Mouse (Mus musculus) megakaryocyte-erythroid progenitor cell, adult 5-6 weeks (primary cell): ENCODE measurements around the gene Atl3. TPM values are rescaled to one million over a fixed set of nuclear protein-coding genes. Genes with fewer than 3 reads are reported as not detected.

Experiments
- ATAC-seq: replicated peaks from 2 replicates; pipeline ENCODE4 v1.8.0; 2016; ENCODE audit warnings: mild to moderate bottlenecking, inconsistent platforms; ENCODE audit not compliant: severe bottlenecking, poor library complexity, low FRiP score, low TSS enrichment
- total RNA-seq, 2 experiments: library from RNA; stranded (forward) in 1 of 2; stranded (reverse) in 1 of 2; fragments of 200-1000, 215-1000 nt in 1 of 2; fragments of >200 nt in 1 of 2; fragmentation: Nextera tagmentation in 1 of 2; gene quantifications; 2 replicates each; pipeline ENCODE4 v1.2.3; 2014 to 2017

The Atl3 gene
- total RNA-seq (2014; fragmentation: Nextera tagmentation) (59.2 and 60.3 TPM in 2 replicates), total RNA-seq (2017) (73.8 and 99.0 TPM in 2 replicates)

- no peak for ATAC-seq
These were observed at the start of gene Atl3 for GRCm38 (mm10) chr19:7493352-7494186. Gene Atl3 (plus strand): TSS chr19:7494040.

GRCm38 (mm10) chr19:7445105-7445504 lies 48.7 kb upstream of the Atl3 start:
- ATAC-seq = no peak

- ATAC-seq = no peak
These were observed 48.2 kb upstream of the Atl3 start for GRCm38 (mm10) chr19:7445596-7445995.

DNA sequence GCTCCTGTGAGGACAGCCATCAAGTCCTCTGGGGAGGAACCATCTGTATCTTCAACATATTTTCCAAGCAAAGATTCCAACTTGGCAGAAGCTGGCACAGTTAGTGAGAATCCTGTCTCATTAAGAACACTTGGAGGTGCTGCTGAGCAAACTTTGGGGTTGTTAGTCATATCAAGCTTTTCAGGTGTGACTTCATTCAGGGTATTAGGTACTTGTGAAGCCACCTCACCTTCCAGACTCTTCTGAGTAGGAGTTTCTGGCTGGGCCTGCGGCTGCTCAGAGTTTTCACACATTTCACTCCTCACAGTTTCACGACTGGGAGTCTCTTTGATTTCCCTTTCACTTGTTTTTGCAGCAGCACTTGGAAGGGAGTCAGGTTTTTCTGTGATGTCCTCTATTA lies 37.0 kb upstream of the Atl3 start:
- ATAC-seq = no peak

- no peak for ATAC-seq
These were observed 34.9 kb upstream of the Atl3 start for GRCm38 (mm10) chr19:7458901-7459300.

DNA sequence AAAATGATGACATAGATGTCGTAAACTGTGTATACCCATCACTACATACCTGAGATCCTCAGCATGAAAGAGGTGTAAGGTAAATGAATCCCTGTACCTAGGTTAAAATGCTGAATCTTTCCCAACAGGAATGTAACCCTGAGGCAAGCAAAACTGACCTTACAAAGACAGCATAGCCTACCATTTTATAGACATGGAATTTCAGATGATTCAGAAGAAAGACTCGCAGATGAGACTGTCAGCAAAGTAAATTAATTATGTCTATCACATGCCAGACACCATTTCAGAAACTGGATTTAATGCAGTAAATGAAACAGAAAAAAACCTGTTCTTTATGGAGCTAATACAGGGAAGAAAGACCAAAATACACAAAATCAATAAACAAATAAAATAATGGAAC lies 34.5 kb upstream of the Atl3 start:
- ATAC-seq = no peak

DNA sequence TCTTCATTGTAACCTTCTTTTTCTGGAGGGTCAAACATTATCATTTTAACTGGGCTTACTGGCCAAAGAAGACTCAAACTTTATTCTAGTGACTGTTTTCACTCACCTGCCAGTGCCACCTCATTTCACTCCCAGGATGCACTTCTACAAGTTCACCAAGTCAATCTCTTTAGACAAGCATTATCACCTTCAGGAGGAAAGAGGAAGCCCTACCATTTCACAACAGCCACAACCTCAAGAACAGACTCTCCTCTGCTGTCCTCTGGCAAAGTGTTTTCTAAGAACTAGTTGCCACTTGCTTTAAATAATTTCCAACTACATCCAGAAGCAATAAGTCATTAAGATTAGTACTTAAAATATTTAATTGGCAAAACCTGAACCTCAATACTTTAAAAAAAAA lies 25.9 kb upstream of the Atl3 start:
- no peak for ATAC-seq

GRCm38 (mm10) chr19:7470643-7471042 lies 23.2 kb upstream of the Atl3 start:
- ATAC-seq = no peak

- no peak for ATAC-seq
These were observed 14.0 kb upstream of the Atl3 start for GRCm38 (mm10) chr19:7479751-7480248.

DNA sequence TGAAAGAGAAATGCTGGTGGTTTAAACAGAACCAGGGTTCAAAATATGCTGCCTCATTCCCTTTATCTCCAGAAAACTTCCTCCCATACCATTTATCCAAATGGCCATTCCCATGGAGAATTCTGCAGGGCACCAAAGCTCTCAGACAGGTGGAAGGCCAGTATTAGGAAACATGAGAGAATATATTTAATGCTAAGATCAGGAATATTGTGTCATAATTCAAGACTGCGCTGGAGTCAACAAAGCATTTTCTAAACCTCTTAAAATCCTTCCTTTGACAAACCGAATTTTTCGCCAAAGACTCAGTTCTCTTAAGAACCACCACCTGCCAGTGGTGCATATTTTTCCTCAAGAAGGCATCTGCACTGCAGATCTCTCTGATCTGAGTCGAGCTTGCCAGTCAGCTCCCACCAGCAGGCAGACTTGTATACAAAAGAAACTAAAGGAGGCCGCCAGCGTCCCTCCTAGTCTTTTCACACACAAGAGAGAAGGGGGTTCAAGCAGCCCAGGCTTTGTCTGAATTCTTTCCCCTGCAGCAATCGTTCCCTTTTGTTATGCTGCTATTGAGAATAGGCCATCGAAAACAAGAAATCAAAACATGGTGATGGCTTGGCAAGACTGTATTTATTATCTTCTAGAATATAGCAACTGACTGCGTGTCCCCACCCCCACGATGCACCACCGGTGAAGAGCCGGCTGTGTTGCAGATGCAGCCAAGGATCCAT lies 12.1 kb upstream of the Atl3 start:
- ATAC-seq = no peak

DNA sequence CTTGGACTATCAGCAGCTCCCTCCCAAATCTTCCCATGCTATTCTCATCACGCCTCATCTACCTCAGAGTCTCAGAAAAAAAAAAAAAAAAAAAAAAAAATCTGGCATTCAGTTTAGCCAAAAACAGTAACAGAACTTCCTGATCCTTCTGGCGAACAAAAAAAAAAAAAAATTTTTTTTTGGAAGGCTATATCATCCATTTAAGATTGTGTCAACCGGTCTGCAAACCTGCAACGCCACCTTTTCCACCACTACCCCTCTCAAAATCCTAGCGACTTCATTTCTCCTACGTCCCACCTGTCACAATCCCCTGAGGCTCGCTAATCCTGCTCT lies 11.6 kb upstream of the Atl3 start:
- ATAC-seq = no peak

DNA sequence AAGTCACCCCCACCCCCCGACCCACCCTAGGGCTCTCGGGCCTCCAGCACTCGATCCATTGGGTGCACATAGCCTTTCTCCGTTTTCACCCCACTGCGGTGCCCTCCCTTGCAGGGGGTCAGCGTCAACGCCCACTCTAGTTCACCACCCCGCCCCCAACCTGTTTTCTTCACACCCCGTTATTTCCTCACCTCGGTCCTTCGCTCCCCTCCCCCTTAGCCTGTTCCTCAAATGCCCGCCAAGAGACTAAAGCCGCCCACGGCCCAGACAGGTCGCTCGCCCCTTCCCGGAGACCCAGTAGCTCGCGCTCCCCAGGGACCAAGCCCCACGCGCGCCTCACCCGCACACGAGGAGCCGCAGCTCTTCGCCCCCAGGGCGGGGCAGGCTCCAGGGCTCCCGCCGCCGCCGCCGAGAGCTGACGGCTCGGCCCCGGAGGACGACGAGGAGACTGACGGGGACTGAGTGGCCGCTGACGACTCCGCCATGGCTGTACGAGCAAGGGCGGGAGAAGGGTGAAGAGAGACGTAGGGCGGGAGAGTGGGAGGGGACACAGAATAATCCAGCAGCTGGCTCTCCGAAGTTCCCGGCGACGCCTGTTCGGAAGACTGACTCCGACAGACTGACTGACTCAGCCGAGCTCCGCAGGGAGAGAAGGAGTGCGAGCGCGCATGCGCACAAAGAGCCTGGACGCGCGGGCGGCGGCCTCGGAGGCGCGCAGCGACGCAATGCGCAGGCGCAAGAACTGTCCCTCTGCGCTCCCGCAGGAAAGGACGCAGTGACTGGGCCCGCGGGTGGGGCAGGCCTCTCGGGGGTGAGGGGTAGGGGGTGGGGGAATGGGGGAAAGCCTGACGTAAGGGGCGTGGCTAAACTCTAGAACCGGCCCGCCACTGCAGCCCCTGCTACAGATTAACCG lies 11.0 kb upstream of the Atl3 start, which contains the start of gene Rtn3:
Gene Rtn3, minus strand, starts transcription at position 683 of the 913 bp plus-strand sequence.
- ATAC-seq = peak; percentile 76

- peak; percentile 75 for ATAC-seq
These were observed 10.3 kb upstream of the Atl3 start for GRCm38 (mm10) chr19:7483512-7483882.

GRCm38 (mm10) chr19:7484076-7484475 lies 9.8 kb upstream of the Atl3 start:
- no peak for ATAC-seq

DNA sequence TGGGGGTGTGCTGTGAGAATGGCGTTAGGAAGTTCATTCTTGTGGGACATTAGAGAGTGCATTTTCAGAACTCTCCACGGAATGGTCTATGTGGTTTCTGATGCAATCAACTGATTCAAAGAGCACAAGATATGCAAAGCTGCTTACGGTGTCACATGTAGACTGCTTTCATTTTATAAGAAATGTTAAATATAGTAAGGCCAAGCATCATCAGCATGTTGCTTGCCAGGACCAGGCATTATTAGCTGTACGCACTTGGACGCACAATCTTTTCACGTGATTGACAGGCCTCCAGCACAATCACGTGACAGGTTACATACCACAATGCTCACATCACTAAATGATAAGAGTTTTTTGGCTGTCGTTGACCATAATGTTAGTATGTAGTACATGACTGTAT lies 6.2 kb upstream of the Atl3 start:
- no peak for ATAC-seq

DNA sequence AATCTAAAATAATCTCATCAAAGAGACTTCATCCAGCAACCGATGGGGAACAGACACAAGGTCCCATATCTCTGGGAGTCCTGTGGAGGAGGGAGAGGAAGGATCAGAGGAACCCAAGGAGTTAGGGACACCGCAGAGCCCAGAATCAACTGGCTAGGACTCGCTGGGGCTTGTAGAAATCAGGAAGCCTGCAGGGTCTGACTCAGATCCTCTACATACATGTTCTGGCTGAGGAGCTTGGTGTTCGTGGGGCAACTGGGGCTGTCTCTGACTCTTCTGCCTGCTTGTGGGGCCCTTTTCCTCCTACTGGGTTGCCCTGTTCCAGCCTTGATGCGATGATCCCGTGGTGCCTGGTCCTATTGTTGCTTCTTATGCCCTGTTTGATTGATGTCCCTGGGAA lies 1.9 kb upstream of the Atl3 start:
- no peak for ATAC-seq

- ATAC-seq = no peak
These were observed 1.2 kb upstream of the Atl3 start for GRCm38 (mm10) chr19:7492682-7493081.

DNA sequence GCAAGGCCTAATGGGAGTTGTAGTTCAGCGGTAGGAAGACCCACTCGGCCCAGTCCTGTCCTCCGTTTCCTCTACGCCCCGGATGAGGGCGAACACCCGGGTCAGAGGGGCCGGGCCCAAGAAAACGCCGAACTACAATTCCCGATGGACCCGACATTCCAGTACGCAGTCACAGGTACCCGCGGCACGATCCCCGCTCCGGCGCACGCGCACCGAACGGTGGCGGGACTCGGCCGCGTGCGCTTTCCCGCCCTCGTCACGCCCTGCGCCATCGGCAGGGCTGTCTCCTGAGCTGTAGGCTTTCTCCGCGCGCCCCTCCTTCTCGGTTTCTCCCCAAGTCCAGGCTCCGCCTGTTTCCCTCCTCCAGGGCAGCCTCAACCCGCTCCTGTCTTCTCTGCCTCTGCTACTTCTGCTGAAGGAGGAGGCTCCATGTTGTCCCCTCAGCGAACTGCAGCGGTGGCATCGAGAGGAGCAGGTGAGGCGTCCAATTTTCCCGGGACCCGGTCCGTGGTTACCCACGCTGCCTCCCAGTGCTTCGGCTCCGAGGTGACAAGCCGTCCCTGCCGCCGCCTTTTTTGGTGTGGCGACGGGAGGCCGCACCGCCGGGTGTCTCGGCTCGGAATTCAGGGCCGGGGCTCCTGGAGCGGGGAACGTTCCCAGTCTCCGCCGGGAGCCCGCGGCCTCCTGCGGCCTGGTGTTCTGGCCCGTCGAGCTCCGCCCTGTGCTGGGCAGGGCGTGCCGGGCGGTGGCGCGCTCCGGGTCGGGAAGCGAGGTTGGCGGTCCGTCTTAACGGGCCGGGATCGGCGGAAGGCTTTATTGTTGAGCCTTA lies 561 bp downstream of the Atl3 start:
- peak; percentile 91 for ATAC-seq
